Mouse (Mus musculus): ENCODE results near the gene Cers4.

GRCm38 (mm10) chr8:4510824-4511223 is 18.0 kb downstream of the Cers4 start:
- TF ChIP-seq POLR2A (IDR thresholded peaks at IDR 0.05; ENCODE audit: insufficient read depth, low read depth, low read length) = no peak
- TF ChIP-seq CTCF (IDR thresholded peaks at IDR 0.05) = peak; percentile 45
- TF ChIP-seq EP300 (IDR thresholded peaks at IDR 0.05; ENCODE audit: insufficient read depth, low read depth, low read length) = no peak
